Mouse (Mus musculus) forebrain, embryonic 13.5 days (tissue): ENCODE data around the gene 4930453N24Rik. TPM values are rescaled to one million over a fixed set of nuclear protein-coding genes. Genes with fewer than 3 reads are reported as not detected.

Source experiments
- ATAC-seq: fragments of 200-750 bp; cut with Nextera tagmentation; 2 replicates; pipeline ENCODE4 v1.8.0; 2017
- H3K27ac ChIP-seq: fragments of 300-500 bp; sonication (generic); 2 replicates; pipeline ENCODE4 v1.5.1; 2015; ENCODE audit warnings: inconsistent platforms, mild to moderate bottlenecking, moderate library complexity
- H3K27me3 ChIP-seq: fragments of 300-500 bp; sonication (generic); 2 replicates; pipeline ENCODE4 v1.6.1; 2015; ENCODE audit warnings: mild to moderate bottlenecking, inconsistent platforms
- H3K36me3 ChIP-seq: fragments of 300-500 bp; sonication (generic); 2 replicates; pipeline ENCODE4 v1.6.1; 2015; ENCODE audit warnings: mild to moderate bottlenecking, inconsistent platforms; ENCODE audit not compliant: poor library complexity, severe bottlenecking
- H3K4me1 ChIP-seq: fragments of 300-500 bp; sonication (generic); 2 replicates; pipeline ENCODE4 v1.6.1; 2015; ENCODE audit warnings: inconsistent platforms
- H3K4me2 ChIP-seq: fragments of 300-500 bp; sonication (generic); 2 replicates; pipeline ENCODE4 v1.6.1; 2015; ENCODE audit warnings: inconsistent platforms, mild to moderate bottlenecking, moderate library complexity
- H3K4me3 ChIP-seq: fragments of 300-500 bp; sonication (generic); 2 replicates; pipeline ENCODE4 v1.5.1; 2015; ENCODE audit warnings: mild to moderate bottlenecking, inconsistent platforms
- H3K9ac ChIP-seq: fragments of 300-500 bp; sonication (generic); 2 replicates; pipeline ENCODE4 v1.6.1; 2015; ENCODE audit warnings: mild to moderate bottlenecking, inconsistent platforms
- H3K9me3 ChIP-seq: fragments of 300-500 bp; sonication (generic); replicated peaks from 2 replicates; pipeline ENCODE4 v1.6.1; 2016; ENCODE audit warnings: inconsistent platforms
- WGBS: fragments of 180-500 bp; shearing (Covaris S2); methylation state at CpG from one replicate; pipeline ENCODE4 v1.1.7; 2015; 5-methylcytosine and 5-hydroxymethylcytosine counted together
- polyA plus RNA-seq: library from polyadenylated mRNA; unstranded; fragments of >200 nt; fragmentation: Nextera tagmentation; extraction: Ambion mirVana; gene quantifications from 2 replicates; pipeline ENCODE4 v1.2.1, GENCODE M21; 2015

The 4930453N24Rik gene
- polyA plus RNA-seq, 1 experiment from 2014 or later = 24.1 TPM

DNA sequence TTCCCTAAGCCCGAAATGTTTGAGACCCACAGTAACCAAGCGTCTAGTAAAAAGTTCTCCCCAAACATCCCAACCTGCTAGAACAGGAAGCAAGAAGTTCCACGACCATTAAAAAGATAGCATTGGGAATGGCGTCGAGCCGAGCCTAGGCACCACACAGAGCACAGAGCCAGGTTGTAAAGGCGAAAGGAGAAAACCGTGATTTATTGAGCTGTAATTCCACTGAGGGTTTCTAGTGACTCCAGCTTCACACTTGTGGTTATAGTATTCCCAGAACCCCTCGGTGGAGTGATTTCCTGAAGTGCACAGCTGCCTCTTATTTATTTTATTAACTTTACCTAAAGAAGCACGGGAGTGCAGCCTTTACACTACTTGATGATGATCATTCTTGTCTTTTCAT, 53.1 kb downstream of the 4930453N24Rik start:
- H3K4me1 ChIP-seq = no peaks in the 10 kb centered on the region
- WGBS = 90% methylated on average over 10 of the region's 10 CpGs
- no peak overlapping the region for H3K4me3 ChIP-seq
- H3K36me3 ChIP-seq = no peaks in the 10 kb centered on the region
- H3K9ac ChIP-seq = no peak overlapping the region
- no peaks in the 10 kb centered on the region for H3K27me3 ChIP-seq
- H3K27ac ChIP-seq = no peak overlapping the region
- H3K4me2 ChIP-seq = no peak overlapping the region
- H3K9me3 ChIP-seq = no peaks in the 10 kb centered on the region
- no peak for ATAC-seq

DNA sequence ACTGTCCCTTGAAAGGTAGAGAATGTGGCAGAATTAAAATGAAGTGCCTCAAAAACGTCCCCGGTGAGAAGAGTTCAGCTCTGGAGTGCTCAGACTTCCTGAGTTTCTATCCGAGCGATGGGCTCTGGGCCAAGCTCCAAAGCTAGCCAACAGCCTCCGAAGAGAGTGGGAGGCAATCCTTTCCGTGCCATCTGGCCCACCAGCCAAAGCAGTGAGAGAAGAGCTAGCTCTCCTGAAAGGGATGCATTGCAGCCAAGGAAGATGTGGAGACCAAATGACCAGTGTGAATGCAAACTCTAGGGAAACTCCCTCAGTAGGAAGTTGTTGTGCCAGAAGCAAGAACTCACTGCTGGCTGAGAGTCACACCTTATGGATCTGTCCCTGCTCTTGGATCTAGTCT, 59.1 kb downstream of the 4930453N24Rik start:
- H3K4me1 ChIP-seq = no peaks in the 10 kb centered on the region
- H3K4me2 ChIP-seq = no peak overlapping the region
- no peak overlapping the region for H3K9ac ChIP-seq
- H3K4me3 ChIP-seq = no peak overlapping the region
- H3K36me3 ChIP-seq = no peaks in the 10 kb centered on the region
- no peak overlapping the region for H3K27ac ChIP-seq
- no peaks in the 10 kb centered on the region for H3K9me3 ChIP-seq
- WGBS = 72% methylated on average over 6 of the region's 6 CpGs
- ATAC-seq = no peak
- H3K27me3 ChIP-seq = no peaks in the 10 kb centered on the region

Other genes with a start within 250 kb of the 4930453N24Rik start
- gene Csnka2ip, start 168.8 kb downstream of the 4930453N24Rik start, polyA plus RNA-seq = not detected in 2 replicates
- gene Zfp654, start 80.5 kb upstream of the 4930453N24Rik start, polyA plus RNA-seq = 5.1 and 5.9 TPM in 2 replicates
- 80.3 and 83.3 TPM in 2 replicates for gene Cggbp1, start 80.8 kb upstream of the 4930453N24Rik start, polyA plus RNA-seq